Mouse (Mus musculus): ENCODE measurements around the gene Tectb.

Tectb gene

GRCm38 (mm10) chr19:55207746-55208538 lies 27.4 kb downstream of the Tectb start:
- no peak for DNase-seq (ENCODE audit: low spot score)

GRCm38 (mm10) chr19:55208654-55209053 lies 28.1 kb downstream of the Tectb start:
- no peak for DNase-seq (ENCODE audit: low spot score)

- DNase-seq (ENCODE audit: low spot score), result no peak
These were observed 28.6 kb downstream of the Tectb start for GRCm38 (mm10) chr19:55209084-55209483.

DNA sequence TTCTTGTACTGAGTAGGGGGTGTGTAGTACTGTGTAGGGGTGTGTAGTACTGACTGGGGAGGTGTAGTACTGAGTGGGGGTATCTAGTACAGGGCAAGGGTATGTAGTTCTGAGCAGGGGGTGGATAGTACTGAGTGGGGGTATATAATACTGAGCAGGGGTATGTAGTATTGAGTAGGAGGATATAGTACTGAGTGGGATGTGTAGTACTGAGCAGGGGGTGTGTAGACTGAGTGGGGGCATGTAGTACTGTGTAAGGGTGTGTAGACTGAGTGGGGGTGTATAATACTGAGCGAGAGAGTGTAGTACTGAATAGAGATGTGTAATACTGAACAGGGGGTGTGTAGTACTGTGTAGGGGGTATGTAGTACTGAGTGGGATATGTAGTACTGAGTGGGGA lies 31.2 kb downstream of the Tectb start:
- DNase-seq (ENCODE audit: low spot score), result no peak

GRCm38 (mm10) chr19:55213617-55214340 lies 33.2 kb downstream of the Tectb start:
- DNase-seq (ENCODE audit: low spot score), result no peak

DNA sequence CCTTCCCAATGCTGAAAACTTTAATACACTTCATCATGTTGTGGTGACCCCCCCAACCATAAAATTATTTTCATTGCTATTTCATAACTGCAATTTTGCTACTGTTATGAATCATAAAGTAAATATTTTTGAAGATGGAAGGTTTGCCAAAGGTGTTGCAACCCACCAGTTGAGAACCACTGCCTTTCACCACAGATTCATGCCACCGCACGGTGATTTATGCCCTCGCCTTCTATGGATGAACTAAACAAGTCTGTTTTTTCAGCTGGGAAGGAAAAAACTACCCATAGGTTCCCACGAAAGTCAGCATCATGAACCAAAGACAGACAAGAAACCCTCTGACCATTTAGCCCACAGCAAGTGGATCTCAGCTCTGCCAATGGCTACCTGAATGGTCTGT lies 36.3 kb downstream of the Tectb start:
- no peak for DNase-seq (ENCODE audit: low spot score)

DNA sequence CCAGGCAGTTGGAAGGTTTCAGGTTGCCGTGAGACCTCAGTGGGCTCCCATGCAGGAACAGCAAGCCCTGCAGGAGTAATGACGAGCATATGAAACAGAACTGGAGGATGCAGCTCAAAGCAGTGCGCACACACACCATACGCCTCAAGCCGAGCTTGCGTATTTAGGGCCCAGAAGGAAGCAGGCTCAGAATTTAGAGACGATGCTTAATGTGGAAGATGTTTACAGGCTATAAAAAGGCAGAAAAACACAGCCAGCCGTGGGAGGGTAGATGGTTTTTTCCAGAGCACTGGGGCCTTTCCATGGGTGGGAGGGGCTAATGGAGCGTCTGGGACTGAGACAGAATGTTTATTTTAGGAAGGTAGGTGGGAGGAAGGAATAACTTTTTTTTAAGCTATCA lies 36.8 kb downstream of the Tectb start:
- DNase-seq (ENCODE audit: low spot score), result peak; percentile 37

- peak; percentile 35 for DNase-seq (ENCODE audit: low spot score)
These were observed 37.7 kb downstream of the Tectb start for GRCm38 (mm10) chr19:55218192-55218739.

DNA sequence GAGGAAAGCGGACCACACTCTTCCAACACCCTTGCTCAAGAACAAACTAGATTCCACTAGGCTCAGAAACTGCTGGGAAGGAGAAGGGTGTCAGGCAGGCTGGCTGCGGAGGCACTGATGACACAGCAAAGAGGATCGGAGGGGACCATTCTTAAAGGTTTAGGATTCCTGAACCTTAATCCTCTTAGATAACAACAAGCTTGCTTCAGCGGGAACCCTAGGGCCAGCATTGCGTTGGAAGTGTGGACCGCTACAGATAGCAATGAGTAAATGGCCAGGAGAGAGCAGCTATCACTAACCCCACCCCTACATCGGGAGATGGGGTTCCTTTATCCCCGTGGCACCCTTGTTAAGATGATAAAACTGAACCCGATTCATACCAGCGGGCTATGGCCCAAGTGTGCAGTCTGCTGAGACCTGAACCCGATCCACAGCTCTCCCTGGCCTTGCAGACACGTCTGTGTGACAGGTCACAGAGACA lies 38.2 kb downstream of the Tectb start:
- DNase-seq (ENCODE audit: low spot score), result no peak

DNA sequence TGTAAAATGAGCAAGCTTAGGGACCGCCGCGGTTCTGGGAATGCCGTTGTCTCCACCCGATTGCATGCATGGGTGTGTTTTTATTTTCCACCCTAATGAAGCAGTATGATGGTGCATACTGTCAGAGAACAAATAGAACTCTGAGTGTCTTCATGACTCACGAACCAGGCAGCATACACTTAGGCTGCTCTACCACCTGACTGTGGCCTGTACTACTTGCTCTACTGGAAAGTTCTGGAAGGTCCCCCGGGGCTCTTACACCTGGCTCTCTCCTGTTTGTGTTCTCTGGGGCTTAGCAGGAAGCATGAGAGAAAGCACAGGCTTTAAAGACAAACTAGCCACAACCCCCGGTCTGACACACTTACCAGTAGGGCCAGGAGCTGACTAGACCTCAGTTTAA lies 38.8 kb downstream of the Tectb start:
- no peak for DNase-seq (ENCODE audit: low spot score)

- DNase-seq (ENCODE audit: low spot score), result no peak
These were observed 40.7 kb downstream of the Tectb start for GRCm38 (mm10) chr19:55221208-55221607.

GRCm38 (mm10) chr19:55222268-55222667 lies 41.7 kb downstream of the Tectb start:
- no peak for DNase-seq (ENCODE audit: low spot score)

DNA sequence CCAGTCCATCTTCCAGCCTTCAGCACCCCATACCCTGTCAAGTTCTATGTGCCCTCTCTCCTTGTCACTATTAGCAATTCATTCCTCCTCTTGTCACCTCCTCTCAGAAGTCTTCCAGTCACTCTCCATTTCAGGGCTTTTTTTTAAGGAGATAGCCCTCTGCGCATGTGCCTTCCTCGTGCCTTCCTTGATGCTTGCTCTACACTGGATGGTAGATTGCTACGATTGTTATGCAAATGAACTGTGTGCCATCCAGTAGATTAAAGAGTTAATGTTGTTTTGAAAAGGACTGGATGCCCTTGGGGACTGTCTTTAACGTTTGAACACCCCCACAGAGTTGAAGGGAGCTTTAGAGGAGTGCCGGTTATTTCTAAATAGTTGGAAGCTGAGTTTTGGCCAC lies 46.1 kb downstream of the Tectb start:
- DNase-seq (ENCODE audit: low spot score), result no peak

GRCm38 (mm10) chr19:55227135-55227534 lies 46.6 kb downstream of the Tectb start:
- DNase-seq (ENCODE audit: low spot score), result no peak

DNA sequence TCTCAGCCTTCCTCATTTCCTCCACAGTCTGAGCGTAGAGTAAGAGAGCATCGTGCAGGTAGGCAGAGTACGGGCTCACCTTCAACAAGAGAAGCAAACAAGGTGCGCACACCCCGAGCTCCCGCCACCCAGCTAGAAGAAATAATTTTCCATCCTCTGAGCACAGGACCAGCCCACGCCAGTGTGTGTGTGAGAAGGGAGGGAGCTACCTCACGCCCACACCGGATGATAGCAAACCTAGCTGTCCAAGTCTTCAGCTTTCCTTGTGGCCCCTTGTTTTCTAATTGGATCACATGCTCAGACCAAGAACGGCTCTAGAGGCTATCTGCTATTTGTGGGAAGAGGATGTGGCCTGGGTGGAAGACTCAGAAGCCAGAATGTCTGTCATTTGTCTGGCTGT lies 50.5 kb downstream of the Tectb start:
- no peak for DNase-seq (ENCODE audit: low spot score)

DNA sequence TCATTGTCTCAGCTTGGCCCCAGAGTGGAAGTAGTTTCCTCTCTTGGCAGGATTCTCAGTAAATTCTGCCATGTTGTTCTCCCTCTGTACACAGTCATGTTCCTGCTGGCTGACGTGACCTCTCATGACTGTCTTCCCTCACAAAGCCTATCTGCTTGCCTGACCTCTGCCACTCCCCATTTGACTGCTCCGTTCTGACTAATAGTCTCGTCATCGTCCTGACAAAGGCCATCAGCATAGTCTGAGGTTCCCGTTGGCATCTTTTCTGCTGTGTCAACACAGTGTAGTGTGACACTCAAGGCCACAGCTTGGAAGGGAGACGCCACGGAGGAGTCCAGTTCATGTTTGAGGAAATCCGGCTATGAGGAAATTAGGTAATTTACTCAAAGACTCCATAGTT lies 51.6 kb downstream of the Tectb start:
- peak; percentile 42 for DNase-seq (ENCODE audit: low spot score)

GRCm38 (mm10) chr19:55236026-55236425 lies 55.5 kb downstream of the Tectb start:
- no peak for DNase-seq (ENCODE audit: low spot score)

DNA sequence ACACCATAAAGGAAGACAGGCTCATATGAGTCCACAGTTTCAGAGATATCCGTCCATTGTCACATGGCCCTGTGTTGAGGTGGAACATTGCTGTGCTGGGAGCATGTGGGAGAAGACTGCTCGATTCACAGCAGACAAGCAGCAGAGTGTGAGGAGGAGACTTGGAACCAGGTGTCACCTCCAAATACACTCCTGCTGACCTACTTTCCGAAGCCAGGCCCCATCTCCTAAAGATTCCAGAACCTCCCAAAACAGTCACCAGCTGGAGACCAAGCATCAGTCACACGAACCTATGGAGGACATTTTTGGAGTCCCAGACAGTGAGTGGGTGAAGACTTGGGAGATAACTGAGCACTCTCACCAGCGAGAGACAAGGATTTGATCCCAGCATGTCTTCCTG lies 56.0 kb downstream of the Tectb start:
- no peak for DNase-seq (ENCODE audit: low spot score)

DNA sequence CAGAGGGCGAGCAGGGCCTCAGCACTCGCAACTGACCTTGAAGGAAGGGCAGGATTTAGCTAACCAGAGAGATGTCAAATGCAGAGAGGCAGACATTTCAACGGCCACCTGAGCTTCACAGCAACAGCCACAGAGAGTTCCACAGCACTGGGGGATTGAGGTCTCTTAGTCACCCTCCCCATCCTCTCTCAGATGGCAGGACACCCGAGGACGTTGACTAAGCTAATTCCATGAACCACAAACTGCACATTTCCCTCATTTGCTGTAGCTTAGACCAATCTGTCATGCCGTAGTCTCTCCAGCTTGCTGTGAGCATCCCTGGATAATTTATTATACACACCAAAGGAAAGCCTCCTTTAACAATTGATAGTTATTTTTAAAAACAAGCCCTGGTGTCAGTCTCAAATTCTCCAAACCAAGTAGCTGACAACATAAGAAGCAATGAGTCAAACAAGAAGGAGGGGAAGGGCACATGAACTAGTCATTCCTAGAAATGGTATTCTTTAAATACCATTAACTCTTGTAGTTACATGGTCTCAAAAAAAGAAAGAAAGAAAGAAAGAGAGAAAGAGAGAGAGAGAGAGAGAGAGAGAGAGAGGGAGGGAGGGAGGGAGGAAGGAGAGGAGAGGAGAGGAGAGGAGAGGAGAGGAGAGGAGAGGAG lies 59.4 kb downstream of the Tectb start:
- DNase-seq (ENCODE audit: low spot score), result no peak

DNA sequence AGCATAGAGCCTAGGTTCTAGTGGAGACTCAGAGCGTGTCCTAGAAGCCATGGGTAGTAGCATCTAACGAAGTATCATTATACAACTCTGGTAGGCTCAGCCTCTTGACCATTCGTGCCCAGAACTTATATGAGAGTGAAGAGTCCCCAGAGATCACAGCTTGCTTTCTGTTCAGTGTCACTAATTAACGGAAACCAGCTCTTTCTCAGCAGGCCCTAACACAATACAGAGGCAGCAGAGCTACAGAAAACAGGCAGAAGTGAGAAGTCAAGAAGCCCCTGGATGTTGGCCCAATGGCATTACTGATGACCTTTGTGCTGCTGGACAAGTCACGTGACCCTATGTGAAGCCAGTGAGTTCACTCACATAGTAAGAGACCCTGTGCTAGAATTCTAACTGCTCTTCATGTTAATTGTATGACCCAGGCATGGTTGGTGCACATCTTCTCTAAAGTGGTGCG lies 60.7 kb downstream of the Tectb start, which contains the start of gene Gucy2g:
Gene Gucy2g, minus strand, starts transcription at position 51 of the 460 bp plus-strand sequence.
- DNase-seq (ENCODE audit: low spot score), result no peak

GRCm38 (mm10) chr19:55244791-55245231 lies 64.3 kb downstream of the Tectb start:
- peak; percentile 44 for DNase-seq (ENCODE audit: low spot score)
